Mouse (Mus musculus) lung, postnatal 0 days (tissue): ENCODE measurements around the gene Krt24.

Experiments used
- CTCF ChIP-seq: IDR thresholded peaks from 2 replicates; pipeline ENCODE4 v1.5.1; 2016; ENCODE audit warnings: antibody characterized with exemption, mild to moderate bottlenecking
- EP300 ChIP-seq: IDR thresholded peaks from 2 replicates; pipeline ENCODE4 v1.6.1; 2016; ENCODE audit warnings: antibody characterized with exemption, mild to moderate bottlenecking, control low read depth

DNA sequence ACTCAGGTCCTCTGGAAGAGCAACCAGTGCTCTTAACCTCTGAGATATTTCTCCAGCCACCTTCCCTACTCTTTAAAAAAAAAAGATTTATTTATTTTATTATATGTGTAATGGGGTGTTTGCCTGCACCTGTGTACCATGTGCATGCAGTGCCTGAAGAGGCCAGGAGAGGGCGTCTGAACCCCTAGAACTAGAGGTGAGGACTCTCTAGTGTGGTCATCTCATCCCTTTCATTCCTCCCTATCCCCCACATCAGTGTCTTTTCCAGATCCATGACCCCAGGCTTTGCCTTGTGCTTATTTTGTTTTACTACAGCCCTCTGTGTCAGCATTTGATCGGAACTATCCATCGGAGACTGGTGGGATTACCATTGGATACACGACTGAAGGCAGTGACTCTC, 35.9 kb downstream of the Krt24 start:
- TF ChIP-seq CTCF: peak; percentile 60
- TF ChIP-seq EP300: no peak
